Mouse (Mus musculus) erythroblast, embryonic 14.5 days (primary cell): ENCODE measurements around the gene Evc. TPM values are rescaled to one million over a fixed set of nuclear protein-coding genes. Genes with fewer than 3 reads are reported as not detected.
A peak's percentile ranks its signal among the peaks of the same experiment; 100 is the strongest.

Source experiments
- H3K27me3 ChIP-seq: 2 replicates; pipeline ENCODE4 v1.6.1; 2012; ENCODE audit warnings: inconsistent platforms; ENCODE audit not compliant: control insufficient read depth
- H3K36me3 ChIP-seq: 2 replicates; pipeline ENCODE4 v1.6.1; 2012; ENCODE audit warnings: mild to moderate bottlenecking, inconsistent platforms; ENCODE audit not compliant: control insufficient read depth
- H3K4me1 ChIP-seq: 2 replicates; pipeline ENCODE4 v1.6.1; 2012; ENCODE audit warnings: inconsistent platforms; ENCODE audit not compliant: control insufficient read depth
- H3K4me3 ChIP-seq: replicated peaks from 2 replicates; pipeline ENCODE3; 2012; ENCODE audit warnings: moderate library complexity, mild to moderate bottlenecking, inconsistent platforms
- H3K9me3 ChIP-seq: 2 replicates; pipeline ENCODE4 v1.6.1; 2012; ENCODE audit warnings: low read length, inconsistent platforms, mixed read lengths; ENCODE audit not compliant: control insufficient read depth
- GATA1 ChIP-seq: IDR thresholded peaks from 2 replicates; pipeline ENCODE4 v1.6.1; 2012; ENCODE audit warnings: low read length, inconsistent platforms, mixed read lengths
- TAL1 ChIP-seq: IDR thresholded peaks from 3 replicates; pipeline ENCODE4 v1.6.1; 2012; ENCODE audit warnings: low read length, inconsistent platforms, mixed read lengths
- polyA plus RNA-seq: library from polyadenylated mRNA; stranded (reverse); fragments of >175 nt; gene quantifications from 2 replicates; pipeline ENCODE4 v1.2.3, GENCODE M21; 2012

Evc gene
- polyA plus RNA-seq: 0.02 and 0.13 TPM in 2 replicates

DNA sequence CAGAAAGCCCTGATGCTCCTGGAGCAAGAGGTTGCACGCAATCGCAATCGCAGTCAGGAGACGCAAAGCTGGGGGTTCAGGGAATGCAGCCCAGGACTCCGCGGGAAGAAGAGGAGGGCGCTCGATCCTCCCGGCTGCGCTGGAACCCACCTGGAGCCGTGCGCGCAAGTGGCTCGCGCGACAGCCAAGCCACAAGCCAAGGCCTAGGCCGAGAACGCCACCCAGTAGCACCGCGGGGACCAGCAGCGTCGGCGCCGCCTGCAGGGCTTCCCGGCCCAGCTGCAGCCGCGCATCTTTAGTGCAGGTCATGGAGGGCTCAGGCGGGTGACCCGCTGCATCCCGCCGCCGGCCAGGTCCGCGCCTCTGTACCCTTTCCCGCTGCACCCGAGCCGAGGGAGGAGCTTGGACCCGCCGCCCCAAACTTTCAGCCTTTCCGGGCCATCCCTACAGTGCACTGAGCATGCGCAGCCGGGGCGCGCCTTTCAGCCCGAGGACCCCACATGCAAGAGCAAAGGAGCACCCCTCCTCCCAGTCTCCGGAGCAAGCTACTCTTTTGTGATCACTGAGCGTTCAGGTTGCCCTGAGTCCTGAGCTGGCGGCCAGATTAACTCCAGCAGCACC is at the start of gene Evc:
Evc (minus strand) TSS at position 410 of the 621 bp plus-strand sequence.
- TF ChIP-seq TAL1: no peak
- no peak for TF ChIP-seq GATA1
- Histone ChIP-seq H3K4me1 (peaks cover 22% of the 10 kb centered on the region), H3K9me3 (no peaks in the 10 kb centered on the region), H3K36me3 (no peaks in the 10 kb centered on the region), H3K27me3 (peaks cover 28% of the 10 kb centered on the region), H3K4me3 (peak within 1 kb of the TSS; percentile 58)

DNA sequence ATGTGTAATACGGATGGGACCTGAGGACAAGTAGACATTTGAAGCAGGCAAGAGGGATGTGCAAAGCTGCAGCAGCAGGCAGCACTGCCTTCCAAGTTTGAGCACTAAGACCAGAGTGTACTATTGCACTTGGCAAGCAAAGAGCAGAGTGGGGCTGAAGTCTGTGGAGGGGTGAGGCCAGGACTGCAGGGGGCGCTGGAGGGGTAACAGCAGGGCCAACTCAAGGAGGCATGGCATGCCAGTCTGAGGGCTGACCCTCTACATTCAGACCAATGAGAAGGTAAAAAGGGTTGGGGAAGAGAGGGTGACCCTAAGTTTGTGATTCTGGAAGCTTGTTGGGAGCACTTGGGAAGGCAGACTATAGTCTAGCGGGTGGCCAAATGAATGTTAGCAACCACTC is 46.9 kb upstream of the Evc start:
- TF ChIP-seq GATA1: no peak
- no peak for TF ChIP-seq TAL1
- Histone ChIP-seq H3K4me3 (no peak overlapping the region), H3K4me1 (no peaks in the 10 kb centered on the region), H3K27me3 (no peaks in the 10 kb centered on the region), H3K36me3 (peaks cover 3% of the 10 kb centered on the region; the same call in 1 of the 2 replicates), H3K9me3 (no peaks in the 10 kb centered on the region)

DNA sequence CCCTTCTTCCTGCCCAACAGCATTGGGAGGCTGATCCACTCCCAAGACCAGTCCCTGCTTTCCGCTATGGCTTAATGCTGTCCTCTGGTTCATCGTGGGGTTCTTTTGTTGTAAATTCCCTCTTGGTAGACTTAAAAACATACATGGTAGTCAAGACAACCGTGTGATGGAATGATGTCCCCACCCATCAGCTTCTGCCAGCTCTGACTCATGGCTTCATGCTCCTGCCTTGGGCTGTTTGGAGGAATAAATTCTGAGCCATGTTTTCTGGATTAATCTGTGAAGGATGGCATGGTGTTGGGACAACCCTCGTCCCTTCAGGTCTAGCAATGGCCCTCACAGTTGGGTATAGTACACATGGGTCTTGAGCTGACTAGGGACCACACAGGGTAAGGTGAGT is 43.9 kb upstream of the Evc start:
- H3K4me1 ChIP-seq: no peaks in the 10 kb centered on the region
- no peaks in the 10 kb centered on the region for H3K27me3 ChIP-seq
- H3K36me3 ChIP-seq: no peaks in the 10 kb centered on the region; the same call in 1 of the 2 replicates
- no peak overlapping the region for H3K4me3 ChIP-seq
- TF ChIP-seq GATA1: no peak
- no peaks in the 10 kb centered on the region for H3K9me3 ChIP-seq

DNA sequence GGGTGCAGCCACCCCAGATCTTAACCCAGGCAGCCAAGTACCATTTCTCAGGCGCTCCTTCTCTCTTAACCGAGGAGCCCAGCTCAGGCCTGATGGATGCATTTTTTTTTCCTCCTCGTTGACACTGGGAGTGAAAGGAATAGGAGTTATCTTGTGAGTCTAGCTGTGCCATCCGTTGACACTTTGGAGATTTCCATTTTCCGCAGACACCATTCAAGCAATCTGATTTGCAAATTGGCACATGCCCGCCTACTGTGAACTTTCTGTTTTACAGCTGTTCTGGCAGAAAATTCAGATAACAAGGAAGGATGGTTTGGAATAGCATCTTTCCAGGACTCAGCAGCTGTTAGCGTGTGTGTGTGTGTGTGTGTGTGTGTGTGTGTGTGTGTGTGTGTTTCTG is 40.7 kb upstream of the Evc start:
- H3K4me1 ChIP-seq: no peaks in the 10 kb centered on the region
- H3K9me3 ChIP-seq: no peaks in the 10 kb centered on the region
- no peak for TF ChIP-seq GATA1
- no peak for TF ChIP-seq TAL1
- no peaks in the 10 kb centered on the region; the same call in 1 of the 2 replicates for H3K36me3 ChIP-seq
- H3K4me3 ChIP-seq: no peak overlapping the region
- no peaks in the 10 kb centered on the region for H3K27me3 ChIP-seq

DNA sequence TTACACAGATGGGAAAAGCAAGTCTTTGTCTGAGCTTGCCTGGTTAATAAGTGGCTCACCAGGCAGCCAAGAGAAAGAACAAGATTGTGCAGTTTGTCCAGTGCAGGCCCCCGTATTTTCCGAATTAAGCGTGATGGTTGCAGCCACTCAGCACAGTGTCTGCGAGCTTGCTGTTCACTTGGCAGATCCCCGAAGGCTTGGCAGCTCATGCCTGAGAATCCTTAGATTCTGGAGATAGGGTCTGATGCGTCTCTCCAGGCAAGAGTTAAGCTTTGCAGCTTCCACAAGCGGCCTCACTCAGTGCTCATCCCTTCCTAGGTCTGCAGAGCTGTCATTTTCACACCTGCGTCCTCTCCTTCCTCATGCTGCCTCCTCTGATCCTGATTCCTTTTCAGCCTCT is 32.1 kb upstream of the Evc start:
- no peaks in the 10 kb centered on the region for H3K4me1 ChIP-seq
- no peaks in the 10 kb centered on the region; the same call in 1 of the 2 replicates for H3K36me3 ChIP-seq
- no peak overlapping the region for H3K4me3 ChIP-seq
- TF ChIP-seq GATA1 (no peak), TAL1 (no peak)
- H3K27me3 ChIP-seq: no peaks in the 10 kb centered on the region
- no peaks in the 10 kb centered on the region for H3K9me3 ChIP-seq

DNA sequence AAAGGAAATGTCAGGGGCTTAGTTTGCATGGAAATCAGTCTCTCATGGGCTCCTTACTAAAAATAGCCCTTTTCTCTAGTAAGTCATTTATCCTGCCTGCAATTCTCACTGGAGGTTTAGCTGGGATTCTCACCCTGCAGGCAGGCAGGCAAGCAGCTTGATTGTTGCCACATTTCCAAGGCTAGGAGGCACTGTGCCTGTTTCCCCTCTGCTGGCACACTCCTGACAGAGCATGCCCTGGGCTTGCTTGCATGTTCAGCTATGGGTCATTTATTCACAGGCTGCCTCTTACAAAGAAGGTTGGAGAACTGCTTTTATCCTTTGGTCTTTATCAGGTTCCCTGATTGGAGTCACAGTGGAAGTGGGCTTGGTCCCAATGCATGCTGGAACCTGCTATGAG is 29.1 kb upstream of the Evc start:
- no peaks in the 10 kb centered on the region for H3K4me1 ChIP-seq
- no peak for TF ChIP-seq GATA1
- TF ChIP-seq TAL1: no peak
- H3K36me3 ChIP-seq: no peaks in the 10 kb centered on the region
- H3K27me3 ChIP-seq: no peaks in the 10 kb centered on the region
- H3K9me3 ChIP-seq: no peaks in the 10 kb centered on the region
- no peak overlapping the region for H3K4me3 ChIP-seq

DNA sequence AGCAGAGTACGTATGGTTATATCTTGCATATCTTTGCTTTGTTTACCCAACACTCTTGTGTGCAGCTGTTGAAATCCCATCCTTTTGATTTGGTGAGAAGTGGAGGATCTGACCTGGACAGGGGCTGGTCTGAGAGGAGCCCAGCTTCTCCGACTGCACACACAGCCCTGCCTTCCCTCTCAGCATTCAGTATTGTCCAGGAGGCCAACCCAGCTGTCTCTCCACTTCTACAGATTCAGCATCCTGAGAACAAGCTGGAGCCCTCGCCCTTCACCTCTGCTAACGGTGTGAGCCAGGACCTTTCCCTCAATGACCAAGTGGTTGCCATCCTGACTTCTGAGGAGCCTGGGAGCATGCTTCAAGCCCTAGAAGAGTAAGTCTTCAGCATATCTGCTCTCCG is 26.6 kb upstream of the Evc start:
- Histone ChIP-seq H3K4me1 (no peaks in the 10 kb centered on the region), H3K9me3 (no peaks in the 10 kb centered on the region), H3K4me3 (no peak overlapping the region), H3K27me3 (no peaks in the 10 kb centered on the region), H3K36me3 (no peaks in the 10 kb centered on the region)
- no peak for TF ChIP-seq GATA1
- no peak for TF ChIP-seq TAL1

DNA sequence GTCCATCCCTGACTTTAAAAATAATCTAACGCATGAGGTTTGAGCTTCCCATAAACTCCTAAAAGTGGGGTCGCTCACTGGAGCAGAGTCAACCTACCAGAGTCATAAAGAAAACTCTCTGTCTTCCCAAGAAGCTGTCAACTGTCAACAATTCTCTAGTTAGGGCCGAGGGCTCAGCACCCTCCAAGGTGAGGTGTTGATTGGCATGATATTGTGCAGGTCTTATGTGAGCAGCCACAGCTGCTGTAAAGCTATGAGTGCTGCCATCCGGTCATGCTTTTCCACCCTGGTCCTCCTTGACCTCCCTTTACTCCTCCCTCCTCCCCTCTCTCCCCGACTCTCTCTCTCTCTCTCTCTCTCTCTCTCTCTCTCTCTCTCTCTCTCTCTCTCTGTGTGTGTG is 25.9 kb upstream of the Evc start:
- Histone ChIP-seq H3K9me3 (no peaks in the 10 kb centered on the region), H3K36me3 (no peaks in the 10 kb centered on the region; the same call in 1 of the 2 replicates), H3K4me3 (no peak overlapping the region), H3K4me1 (no peaks in the 10 kb centered on the region), H3K27me3 (no peaks in the 10 kb centered on the region)
- TF ChIP-seq GATA1 (no peak), TAL1 (no peak)

DNA sequence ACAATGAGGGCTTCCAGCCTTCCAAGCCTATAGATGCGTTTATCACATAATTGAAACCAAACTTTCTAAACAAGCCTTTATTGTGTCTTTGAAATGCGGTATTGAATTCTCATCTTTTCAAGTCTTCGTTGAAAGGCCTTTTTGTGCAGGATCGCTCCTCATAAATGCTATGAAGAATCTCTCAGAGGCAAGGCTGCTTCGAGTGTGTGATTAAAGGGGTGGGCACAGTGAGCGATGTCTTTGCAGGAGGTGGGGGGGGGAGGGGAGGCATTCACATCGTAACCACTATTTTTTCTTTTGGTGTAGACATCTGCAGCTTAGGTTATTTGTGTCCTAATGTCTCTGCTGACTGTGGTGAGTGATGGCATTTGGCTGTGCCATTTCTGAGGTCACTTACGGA is 19.3 kb upstream of the Evc start:
- Histone ChIP-seq H3K9me3 (no peaks in the 10 kb centered on the region), H3K4me3 (no peak overlapping the region), H3K36me3 (no peaks in the 10 kb centered on the region; the same call in 1 of the 2 replicates), H3K4me1 (no peaks in the 10 kb centered on the region), H3K27me3 (no peaks in the 10 kb centered on the region)
- TF ChIP-seq TAL1: no peak
- no peak for TF ChIP-seq GATA1

DNA sequence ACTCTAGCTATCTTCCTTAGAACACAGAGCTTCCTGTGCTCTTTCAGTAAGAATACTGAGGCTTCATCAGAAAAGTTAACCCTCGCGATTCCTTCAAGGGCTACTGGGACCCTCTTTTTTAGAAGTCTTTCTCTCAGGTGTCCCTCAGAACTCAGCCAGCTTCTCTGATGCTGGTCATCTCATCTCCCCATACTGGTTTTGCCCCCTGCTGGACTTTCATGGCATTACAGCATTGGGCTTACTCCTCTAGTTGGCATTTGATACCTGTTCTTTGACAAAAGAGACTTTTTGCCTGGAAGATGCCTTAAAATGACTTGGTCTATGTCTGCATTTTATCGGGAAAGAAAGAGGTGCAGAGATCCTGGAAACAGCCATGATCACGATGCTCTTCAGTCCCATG is 17.7 kb upstream of the Evc start:
- Histone ChIP-seq H3K4me3 (no peak overlapping the region), H3K27me3 (no peaks in the 10 kb centered on the region), H3K4me1 (no peaks in the 10 kb centered on the region), H3K9me3 (no peaks in the 10 kb centered on the region), H3K36me3 (no peaks in the 10 kb centered on the region; the same call in 1 of the 2 replicates)
- no peak for TF ChIP-seq TAL1
- TF ChIP-seq GATA1: no peak
